Mouse (Mus musculus) CH12.LX (cell line): ENCODE results near the gene Zyg11a. TPM values are rescaled to one million over a fixed set of nuclear protein-coding genes. Genes with fewer than 3 reads are reported as not detected.
"Not testable (repeated sequence)": the region's sequence is repeated elsewhere in the genome, so short reads cannot be mapped to it uniquely, and the experiment has no call there.

Experiments
- DNase-seq: peaks from one replicate; pipeline ENCODE4 v3.0.0-alpha.2; 2013; ENCODE audit errors: extremely low read depth
- H3K27ac ChIP-seq: 2 replicates; pipeline ENCODE4 v1.5.1; 2012; ENCODE audit warnings: low read depth, mild to moderate bottlenecking, control low read depth, moderate library complexity; ENCODE audit not compliant: insufficient read depth
- H3K27me3 ChIP-seq: replicated peaks from 2 replicates; pipeline ENCODE3; 2012; ENCODE audit warnings: inconsistent platforms
- H3K36me3 ChIP-seq, 2 experiments: replicated peaks in 1 of 2; 2 replicates each; pipeline versions ENCODE3 to v1.6.1; 2012; ENCODE audit warnings: inconsistent platforms in 1 of 2, low read length in 1 of 2, mild to moderate bottlenecking in 1 of 2, mixed read lengths in 1 of 2, moderate library complexity in 1 of 2; ENCODE audit not compliant: control insufficient read depth in 1 of 2, insufficient read depth in 1 of 2
- H3K4me1 ChIP-seq, 2 experiments: 2 replicates each; pipeline ENCODE4 v1.6.1; 2012; ENCODE audit warnings: inconsistent platforms in 1 of 2, moderate library complexity in 1 of 2; ENCODE audit not compliant: insufficient read depth in 2 of 2, control insufficient read depth in 1 of 2
- H3K4me2 ChIP-seq: 2 replicates; pipeline ENCODE4 v1.6.1; 2012; ENCODE audit warnings: low read depth, mild to moderate bottlenecking, control low read depth; ENCODE audit not compliant: poor library complexity, insufficient read depth, severe bottlenecking
- H3K4me3 ChIP-seq, 3 experiments: fragments of 150-350 bp in 1 of 3; sonication (generic) in 1 of 3; replicated peaks in 1 of 3; 2 replicates each; pipeline versions ENCODE3 to v1.5.1; 2011 to 2012; ENCODE audit warnings: low read depth in 2 of 3, low read length in 2 of 3, mild to moderate bottlenecking in 2 of 3, moderate library complexity in 2 of 3, control low read depth in 1 of 3, improper control_type of control experiment in 1 of 3, inconsistent platforms in 1 of 3, mixed read lengths in 1 of 3; ENCODE audit not compliant: poor library complexity in 1 of 3
- H3K79me2 ChIP-seq: replicated peaks from 2 replicates; pipeline ENCODE4 v1.6.1; 2012; ENCODE audit warnings: mild to moderate bottlenecking, moderate library complexity; ENCODE audit not compliant: control insufficient read depth, poor library complexity, insufficient read depth, severe bottlenecking; ENCODE audit errors: extremely low read depth
- H3K9ac ChIP-seq: 2 replicates; pipeline ENCODE4 v1.6.1; 2012; ENCODE audit warnings: low read depth, mild to moderate bottlenecking, control low read depth, moderate library complexity; ENCODE audit not compliant: insufficient read depth
- H3K9me3 ChIP-seq: replicated peaks from 2 replicates; pipeline ENCODE3; 2012; ENCODE audit warnings: low read length, inconsistent platforms, mixed read lengths
- BHLHE40 ChIP-seq: IDR thresholded peaks from 2 replicates; pipeline ENCODE4 v1.6.1; 2011; ENCODE audit warnings: mild to moderate bottlenecking, low read depth, low read length, improper control_type of control experiment
- CHD1 ChIP-seq: IDR thresholded peaks from 2 replicates; pipeline ENCODE4 v1.6.1; 2012; ENCODE audit warnings: low read depth, low read length, improper control_type of control experiment, inconsistent platforms
- E2F4 ChIP-seq: IDR thresholded peaks from 2 replicates; pipeline ENCODE4 v1.6.1; 2011; ENCODE audit warnings: low read depth, low read length, improper control_type of control experiment; ENCODE audit not compliant: insufficient replicate concordance
- ELF1 ChIP-seq: IDR thresholded peaks from 2 replicates; pipeline ENCODE4 v1.6.1; 2014; ENCODE audit warnings: low read depth, mild to moderate bottlenecking, inconsistent platforms, low read length, improper control_type of control experiment
- EP300 ChIP-seq: IDR thresholded peaks from 2 replicates; pipeline ENCODE4 v1.6.1; 2011; ENCODE audit warnings: low read length, improper control_type of control experiment
- ETS1 ChIP-seq: conservative IDR thresholded peaks from 2 replicates; pipeline ENCODE4 v1.6.1; 2012; ENCODE audit warnings: low read depth, mild to moderate bottlenecking, inconsistent platforms, low read length, improper control_type of control experiment, moderate library complexity
- GABPA ChIP-seq: IDR thresholded peaks from 2 replicates; pipeline ENCODE4 v1.6.1; 2012; ENCODE audit warnings: low read depth, low read length, improper control_type of control experiment, inconsistent platforms; ENCODE audit not compliant: insufficient replicate concordance
- HCFC1 ChIP-seq: IDR thresholded peaks from 2 replicates; pipeline ENCODE4 v1.6.1; 2012; ENCODE audit warnings: low read depth, mild to moderate bottlenecking, inconsistent platforms, low read length, improper control_type of control experiment
- JUN ChIP-seq: IDR thresholded peaks from 2 replicates; pipeline ENCODE4 v1.6.1; 2011; ENCODE audit warnings: low read depth, mild to moderate bottlenecking, low read length, improper control_type of control experiment, moderate library complexity; ENCODE audit not compliant: insufficient read depth
- JUND ChIP-seq: conservative IDR thresholded peaks from 2 replicates; pipeline ENCODE4 v1.6.1; 2011; ENCODE audit warnings: low read depth, low read length, improper control_type of control experiment
- KAT2A ChIP-seq: IDR thresholded peaks from 2 replicates; pipeline ENCODE4 v1.6.1; 2012; ENCODE audit warnings: low read length, improper control_type of control experiment, inconsistent platforms; ENCODE audit not compliant: insufficient replicate concordance
- MAX ChIP-seq: IDR thresholded peaks from 2 replicates; pipeline ENCODE4 v1.6.1; 2011; ENCODE audit warnings: low read length, improper control_type of control experiment
- MEF2A ChIP-seq: IDR thresholded peaks from 2 replicates; pipeline ENCODE4 v1.6.1; 2014; ENCODE audit warnings: low read depth, mild to moderate bottlenecking, inconsistent platforms, low read length, improper control_type of control experiment, borderline replicate concordance
- MYC ChIP-seq: IDR thresholded peaks from 2 replicates; pipeline ENCODE4 v1.6.1; 2011; ENCODE audit warnings: low read depth, mild to moderate bottlenecking, improper control_type of control experiment, low read length
- NELFE ChIP-seq: IDR thresholded peaks from 2 replicates; pipeline ENCODE4 v1.6.1; 2011; ENCODE audit warnings: low read depth, low read length, improper control_type of control experiment
- NRF1 ChIP-seq: IDR thresholded peaks from 2 replicates; pipeline ENCODE4 v1.6.1; 2014; ENCODE audit warnings: low read depth, mild to moderate bottlenecking, inconsistent platforms, low read length, improper control_type of control experiment, moderate library complexity
- PAX5 ChIP-seq: IDR thresholded peaks from 2 replicates; pipeline ENCODE4 v1.6.1; 2012; ENCODE audit warnings: low read length, inconsistent platforms, mixed read lengths
- POLR2AphosphoS2 ChIP-seq: IDR thresholded peaks from 2 replicates; pipeline ENCODE4 v1.6.1; 2011; ENCODE audit warnings: low read depth, low read length, improper control_type of control experiment
- SIN3A ChIP-seq: IDR thresholded peaks from 2 replicates; pipeline ENCODE4 v1.6.1; 2012; ENCODE audit warnings: low read length, improper control_type of control experiment, inconsistent platforms
- TCF12 ChIP-seq: IDR thresholded peaks from 2 replicates; pipeline ENCODE4 v1.6.1; 2014; ENCODE audit warnings: low read depth, mild to moderate bottlenecking, inconsistent platforms, low read length, improper control_type of control experiment
- UBTF ChIP-seq: IDR thresholded peaks from 2 replicates; pipeline ENCODE4 v1.6.1; 2012; ENCODE audit warnings: low read depth, mild to moderate bottlenecking, inconsistent platforms, low read length, improper control_type of control experiment, moderate library complexity
- ZNF384 ChIP-seq: IDR thresholded peaks from 2 replicates; pipeline ENCODE4 v1.6.1; 2012; ENCODE audit warnings: low read depth, low read length, improper control_type of control experiment, inconsistent platforms
- dilution Hi-C: fragments of 300-500 bp; cut with MboI; formaldehyde crosslinking; loops from 2 replicates; pipeline ENCODE4 v1.14.3; 2020; ENCODE audit warnings: low sequenced_read_pairs; ENCODE audit not compliant: extremely low pct_unique_long_range_greater_than_20kb, extremely low pct_ligation_motif_present
- in situ Hi-C: fragments of 300-500 bp; cut with MboI; formaldehyde crosslinking; loops from 3 replicates; pipeline ENCODE4 v1.14.3; 2019; ENCODE audit warnings: low sequenced_read_pairs, low pct_ligation_motif_present, low pct_unique_long_range_greater_than_20kb, mixed read lengths
- polyA plus RNA-seq: library from polyadenylated mRNA; unstranded; fragments of >175 nt; gene quantifications from 2 replicates; pipeline ENCODE4 v1.2.1, GENCODE M21; 2012; ENCODE audit warnings: low read depth; ENCODE audit not compliant: insufficient read length
- total RNA-seq, 2 experiments: library from RNA; depleted of rRNA; stranded (reverse); fragments of 300-350 nt in 1 of 2; fragments of >200 nt in 1 of 2; gene quantifications; 2 replicates each; pipeline ENCODE4 v1.2.3; 2012 to 2014

Gene Zyg11a
- total and polyA plus RNA-seq, 3 experiments: not detected

DNA sequence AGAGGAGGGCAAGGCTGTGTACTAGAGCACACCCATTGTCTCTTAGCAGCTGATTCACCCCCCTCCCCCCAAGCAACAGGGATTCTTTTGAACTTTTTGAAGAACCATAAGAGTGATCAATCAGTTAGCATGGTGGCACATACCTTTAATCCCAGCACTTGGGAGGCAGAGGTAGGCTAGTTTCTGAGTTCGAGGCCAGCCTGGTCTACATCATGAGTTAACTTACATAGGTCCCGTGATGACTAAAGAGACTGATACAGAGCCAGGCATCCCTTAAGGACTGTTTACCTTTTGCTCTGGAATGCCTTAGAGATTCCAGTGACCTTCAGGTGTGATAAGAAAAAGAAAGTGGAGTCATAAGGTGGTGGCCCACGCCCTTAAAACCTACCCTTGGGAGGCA, 54.6 kb downstream of the Zyg11a start:
- Histone ChIP-seq H3K79me2 (no peaks in the 10 kb centered on the region), H3K27me3 (peaks cover 12% of the 10 kb centered on the region), H3K4me3 (no peak overlapping the region), H3K4me1 (peaks cover 0 to 4% of the 10 kb centered on the region in 2 experiments; a peak in 1 of 4 replicates), H3K4me2 (no peak overlapping the region), H3K9ac (no peak overlapping the region), H3K9me3 (no peaks in the 10 kb centered on the region), H3K27ac (no peak overlapping the region), H3K36me3 (peaks cover 0 to 7% of the 10 kb centered on the region in 2 experiments)
- dilution Hi-C loops: no loop called here
- DNase-seq: no peak
- in situ Hi-C loops: no loop called here
- TF ChIP-seq ETS1: no peak
- TF ChIP-seq HCFC1: no peak
- TF ChIP-seq JUN: no peak
- no peak for TF ChIP-seq KAT2A

DNA sequence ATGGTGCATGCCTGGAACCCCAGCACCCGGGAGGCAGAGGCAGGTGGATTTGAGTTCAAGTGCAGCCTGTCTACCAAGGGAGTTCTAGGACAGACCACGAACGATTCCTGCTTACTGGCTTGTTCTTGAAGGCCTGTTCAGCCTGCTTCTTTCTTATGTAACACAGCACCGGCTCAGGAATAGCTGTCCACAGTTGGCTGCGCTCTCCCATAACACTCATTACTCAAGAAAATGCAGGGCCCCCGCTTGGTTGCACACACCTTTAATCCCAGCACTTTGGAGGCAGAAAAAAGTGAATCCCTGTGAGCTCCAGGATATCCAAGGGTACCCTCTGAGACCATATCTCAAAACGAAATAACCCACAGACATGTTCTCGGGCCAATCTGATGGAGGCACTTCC, 55.9 kb downstream of the Zyg11a start:
- Histone ChIP-seq H3K9me3 (no peaks in the 10 kb centered on the region), H3K36me3 (no peaks in the 10 kb centered on the region), H3K27ac (no peak overlapping the region), H3K79me2 (no peaks in the 10 kb centered on the region), H3K4me2 (no peak overlapping the region), H3K4me3 (no peak overlapping the region), H3K27me3 (peaks cover 12% of the 10 kb centered on the region), H3K4me1 (peaks cover 0 to 4% of the 10 kb centered on the region in 2 experiments; a peak in 1 of 4 replicates), H3K9ac (no peak overlapping the region)
- in situ Hi-C loops (no loop called here), dilution Hi-C loops (no loop called here)
- DNase-seq: no peak
- no peak for TF ChIP-seq UBTF
- no peak for TF ChIP-seq NELFE
- TF ChIP-seq ZNF384: no peak
- no peak for TF ChIP-seq GABPA
- no peak for TF ChIP-seq NRF1
- no peak for TF ChIP-seq MEF2A
- TF ChIP-seq MAX: no peak
- TF ChIP-seq PAX5: no peak
- no peak for TF ChIP-seq EP300
- TF ChIP-seq E2F4: no peak
- no peak for TF ChIP-seq ELF1
- no peak for TF ChIP-seq SIN3A
- no peak for TF ChIP-seq ETS1
- no peak for TF ChIP-seq CHD1
- TF ChIP-seq TCF12: no peak
- TF ChIP-seq POLR2AphosphoS2: no peak
- TF ChIP-seq BHLHE40: no peak
- TF ChIP-seq KAT2A: no peak
- TF ChIP-seq JUND: no peak
- no peak for TF ChIP-seq MYC

DNA sequence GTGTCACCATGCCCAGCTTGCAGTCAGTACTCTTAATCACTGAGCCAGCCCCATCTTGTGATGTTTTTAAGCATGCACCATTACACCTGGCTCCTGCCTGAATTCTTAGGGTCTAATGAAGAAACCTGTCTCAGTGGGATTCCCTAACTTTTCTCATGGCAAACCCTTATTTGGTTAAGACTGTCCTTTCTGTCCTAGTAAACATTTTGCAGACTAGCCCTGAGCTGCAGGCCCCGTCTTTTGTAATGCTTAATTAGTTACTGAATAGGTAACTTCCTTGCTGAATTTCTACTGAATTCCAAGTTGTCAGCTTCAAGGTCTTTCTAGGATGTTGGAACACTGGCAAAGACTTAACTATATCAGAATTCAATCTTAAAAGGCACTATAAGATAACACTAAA, 62.7 kb downstream of the Zyg11a start:
- H3K9ac ChIP-seq, H3K36me3 ChIP-seq, H3K9me3 ChIP-seq, H3K27ac ChIP-seq, DNase-seq, H3K4me2 ChIP-seq, H3K4me3 ChIP-seq, dilution Hi-C loops, H3K4me1 ChIP-seq, H3K27me3 ChIP-seq, H3K79me2 ChIP-seq, in situ Hi-C loops: not testable (repeated sequence)

DNA sequence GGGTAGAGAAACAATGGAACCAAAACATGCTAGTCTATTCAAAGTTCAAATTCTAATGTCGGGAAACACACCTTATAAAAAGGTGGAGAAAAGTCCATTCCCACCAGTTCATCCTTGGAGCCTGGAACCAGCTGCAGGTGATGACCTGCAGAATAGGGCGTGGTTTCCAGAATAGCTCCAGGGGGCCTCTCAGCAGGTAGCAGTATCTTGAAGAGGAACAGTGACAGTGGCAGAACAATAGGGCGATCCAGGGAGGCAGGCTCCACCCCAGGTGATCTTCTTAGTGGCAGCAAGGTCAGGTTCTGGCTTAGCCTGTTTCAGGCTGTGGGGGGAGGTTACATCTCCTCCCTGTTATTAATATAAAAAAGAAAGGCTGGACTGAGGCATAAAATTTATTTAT, 72.3 kb downstream of the Zyg11a start:
- H3K79me2 ChIP-seq, DNase-seq, dilution Hi-C loops, H3K4me2 ChIP-seq, H3K9me3 ChIP-seq, H3K9ac ChIP-seq, in situ Hi-C loops, H3K4me3 ChIP-seq, H3K36me3 ChIP-seq, H3K27ac ChIP-seq, H3K27me3 ChIP-seq, H3K4me1 ChIP-seq: not testable (repeated sequence)
